Mouse (Mus musculus) layer of hippocampus, postnatal 36 days (tissue): ENCODE results near the gene Cyfip2. TPM values are rescaled to one million over a fixed set of nuclear protein-coding genes. Genes with fewer than 3 reads are reported as not detected.

ENCODE experiments used
- DNase-seq, 2 experiments: peaks; one replicate each; pipeline ENCODE4 v3.0.0; 2022
- microRNA-seq, 2 experiments: library from miRNA; unstranded; fragments of <30 nt; microRNA quantifications; one replicate each; pipeline ENCODE4 v1.2.0; 2021
- total RNA-seq, 2 experiments: library from RNA; stranded (reverse); gene quantifications; 2 replicates each; pipeline ENCODE4 v1.2.3; 2021

Gene Cyfip2
- total RNA-seq, 2 experiments from 2014 or later, result 491 to 500 TPM

- no peak for DNase-seq
These were observed 135.2 kb downstream of the Cyfip2 start for GRCm38 (mm10) chr11:46177246-46178043.

- no peak for DNase-seq
These were observed 136.5 kb downstream of the Cyfip2 start for GRCm38 (mm10) chr11:46176155-46176554.

- DNase-seq, result no peak
These were observed 140.5 kb downstream of the Cyfip2 start for GRCm38 (mm10) chr11:46172128-46172527.

- DNase-seq, result peak; percentile 15 to 25
These were observed 142.8 kb downstream of the Cyfip2 start for GRCm38 (mm10) chr11:46169908-46170307.

GRCm38 (mm10) chr11:46168506-46168905 is 144.2 kb downstream of the Cyfip2 start:
- no peak for DNase-seq

GRCm38 (mm10) chr11:46165866-46166585 is 146.6 kb downstream of the Cyfip2 start, which contains the start of gene Nipal4:
Gene Nipal4 (minus strand): TSS chr11:46166508.
- DNase-seq, result peak; percentile 14 to 30

GRCm38 (mm10) chr11:46157462-46157861 is 155.2 kb downstream of the Cyfip2 start:
- no peak for DNase-seq

- DNase-seq, result no peak
These were observed 155.7 kb downstream of the Cyfip2 start for GRCm38 (mm10) chr11:46156945-46157344.

GRCm38 (mm10) chr11:46146619-46147018 is 166.0 kb downstream of the Cyfip2 start:
- DNase-seq, result no peak

- DNase-seq, result no peak
These were observed 167.3 kb downstream of the Cyfip2 start for GRCm38 (mm10) chr11:46145163-46145875.

Small RNA genes lying within 50 kb of the gene (microRNA-seq; reads per million reads assigned to microRNA genes)
- 0 to 0.21 reads per million in 2 experiments for gene Mir7239

Other genes with a start within 250 kb of the Cyfip2 start
- 1 to 10 TPM; 2.3 to 2.7 TPM for gene Nipal4, start 146.4 kb downstream of the Cyfip2 start, total RNA-seq
- gene Fndc9, start 77.3 kb downstream of the Cyfip2 start, total RNA-seq, result 1 to 10 TPM in 1 of 2 experiments, under 1 TPM in 1; 0.92 to 1.3 TPM
- under 1 TPM; 0.18 to 0.27 TPM for gene Itk, start 76.7 kb upstream of the Cyfip2 start, total RNA-seq
- gene Fam71b, start 83.7 kb upstream of the Cyfip2 start, total RNA-seq, result not detected
- gene Med7, start 124.1 kb upstream of the Cyfip2 start, total RNA-seq, result 10 to 100 TPM; 31.4 to 35.3 TPM
- gene Havcr2, start 142.1 kb upstream of the Cyfip2 start, total RNA-seq, result 1 to 10 TPM; 1.7 to 2.0 TPM
- not detected for gene Gm12169, start 211.4 kb upstream of the Cyfip2 start, total RNA-seq